Mouse (Mus musculus) retina, adult 2 months (tissue): ENCODE measurements around the gene Dusp2.
A peak's percentile ranks its signal among the peaks of the same experiment; 100 is the strongest.

Experiments
- DNase-seq: peaks from one replicate; pipeline ENCODE4 v3.0.0-alpha.2; 2012; ENCODE audit warnings: low read depth, low spot score

The Dusp2 gene

DNA sequence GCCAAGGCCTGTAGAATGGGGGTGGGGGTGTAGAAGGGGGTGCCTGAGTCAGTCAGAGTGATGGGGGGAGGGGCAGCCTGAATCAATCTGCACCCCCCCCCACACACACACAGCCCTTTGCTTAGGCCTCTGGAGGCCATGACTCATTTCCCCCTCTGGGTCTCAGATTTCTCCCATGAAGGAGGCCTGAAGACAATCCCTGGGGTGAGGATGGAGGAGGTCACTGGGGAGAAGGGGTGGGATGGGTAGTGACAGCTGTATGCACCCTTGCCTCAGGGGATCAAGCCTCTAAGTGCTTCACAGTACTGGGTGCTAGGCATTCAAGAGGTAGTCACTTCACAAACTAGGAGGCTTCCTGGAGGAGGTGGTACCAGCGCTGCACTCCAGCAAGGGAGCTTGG, 12.3 kb upstream of the Dusp2 start:
- no peak for DNase-seq

DNA sequence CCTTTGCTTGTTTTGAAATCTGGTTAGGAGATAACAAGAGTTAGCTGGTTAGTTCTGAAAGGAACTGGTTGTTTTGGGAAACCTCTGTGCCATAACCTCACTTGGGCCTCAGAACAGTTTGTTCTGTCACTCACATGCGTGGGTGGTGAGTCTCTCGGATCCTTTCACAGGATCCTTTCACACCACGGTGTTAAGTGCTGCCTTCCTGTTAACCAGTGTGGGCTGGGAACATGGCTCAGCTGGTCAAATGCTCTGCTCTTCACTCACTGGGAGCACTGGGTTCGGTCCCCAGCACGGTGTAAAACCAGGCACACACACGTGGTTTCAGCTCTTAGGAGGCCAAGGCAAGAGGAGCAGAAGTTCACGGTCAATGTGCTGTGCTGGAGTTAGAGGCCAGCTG, 11.5 kb upstream of the Dusp2 start:
- DNase-seq, result no peak

DNA sequence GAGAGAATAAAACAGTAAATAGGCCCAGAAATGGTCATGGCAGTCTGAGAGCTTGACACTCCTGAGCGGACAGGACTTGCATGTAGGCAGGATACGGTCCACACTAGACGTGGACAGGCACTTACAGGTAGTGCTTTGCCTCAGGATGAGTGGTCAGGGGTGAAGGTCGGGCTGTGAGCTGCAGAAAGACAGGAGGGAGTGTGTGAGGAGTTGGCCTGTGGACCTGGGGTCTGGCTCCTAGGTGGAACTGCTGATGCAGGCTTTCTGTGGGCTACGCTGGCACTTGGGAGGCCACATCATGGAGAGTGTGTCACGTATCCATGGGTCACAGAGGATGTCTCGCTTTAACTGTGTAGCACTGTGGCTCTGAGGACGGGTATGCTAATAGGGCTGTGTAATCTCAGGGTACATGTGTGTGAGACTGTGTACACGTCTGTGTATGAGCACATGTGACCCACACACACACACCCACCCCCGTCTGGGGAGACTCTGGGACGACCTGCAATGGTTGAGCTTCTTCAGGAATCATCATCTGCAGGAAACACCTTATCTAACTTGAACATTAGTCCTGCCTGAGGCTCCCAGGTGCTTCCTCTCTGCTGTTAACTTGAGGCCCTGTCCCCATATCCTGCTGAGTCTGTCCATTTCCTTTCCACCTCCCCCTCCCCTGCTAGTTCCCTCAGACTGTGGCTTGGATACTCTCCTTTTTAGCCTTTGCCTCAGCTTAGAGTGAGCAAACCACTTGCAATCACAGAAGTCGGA, 7.7 kb upstream of the Dusp2 start:
- DNase-seq, result no peak

DNA sequence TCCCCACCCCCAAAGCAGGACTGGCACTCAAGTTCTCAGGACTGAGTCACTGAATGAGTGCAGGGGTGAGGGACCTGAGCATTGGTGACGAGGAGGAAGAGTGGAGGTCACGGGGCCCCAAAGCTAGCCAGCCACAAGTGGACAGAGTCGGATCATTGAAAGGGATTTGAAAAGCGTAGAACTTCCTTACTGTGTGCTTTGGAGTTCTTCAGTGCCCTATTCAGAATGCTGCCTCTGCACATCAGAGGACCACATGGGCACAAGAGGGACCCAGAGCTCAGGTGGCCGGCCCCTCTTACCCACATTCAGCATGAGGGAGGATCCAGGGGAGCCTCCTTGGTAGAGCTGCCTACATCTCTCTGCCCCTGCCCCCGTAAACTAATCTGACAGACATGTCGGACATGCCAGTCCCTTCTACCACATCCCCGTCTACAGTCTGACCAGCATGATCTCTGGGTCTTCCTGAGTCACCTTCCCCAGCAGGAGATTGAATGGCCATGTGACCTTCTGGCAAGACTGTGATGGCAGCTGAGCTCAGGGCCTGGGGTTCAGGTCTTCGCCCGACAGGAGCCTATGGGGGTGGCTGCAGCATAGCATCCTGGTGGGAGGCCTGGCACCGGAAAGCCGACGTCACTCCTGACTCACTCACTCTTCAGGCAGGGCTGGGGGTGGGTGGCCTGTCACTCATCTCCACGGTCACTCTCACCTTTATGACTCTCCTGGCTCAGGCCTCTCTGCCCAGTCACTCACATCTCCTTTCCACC, 3.0 kb upstream of the Dusp2 start:
- DNase-seq, result no peak

DNA sequence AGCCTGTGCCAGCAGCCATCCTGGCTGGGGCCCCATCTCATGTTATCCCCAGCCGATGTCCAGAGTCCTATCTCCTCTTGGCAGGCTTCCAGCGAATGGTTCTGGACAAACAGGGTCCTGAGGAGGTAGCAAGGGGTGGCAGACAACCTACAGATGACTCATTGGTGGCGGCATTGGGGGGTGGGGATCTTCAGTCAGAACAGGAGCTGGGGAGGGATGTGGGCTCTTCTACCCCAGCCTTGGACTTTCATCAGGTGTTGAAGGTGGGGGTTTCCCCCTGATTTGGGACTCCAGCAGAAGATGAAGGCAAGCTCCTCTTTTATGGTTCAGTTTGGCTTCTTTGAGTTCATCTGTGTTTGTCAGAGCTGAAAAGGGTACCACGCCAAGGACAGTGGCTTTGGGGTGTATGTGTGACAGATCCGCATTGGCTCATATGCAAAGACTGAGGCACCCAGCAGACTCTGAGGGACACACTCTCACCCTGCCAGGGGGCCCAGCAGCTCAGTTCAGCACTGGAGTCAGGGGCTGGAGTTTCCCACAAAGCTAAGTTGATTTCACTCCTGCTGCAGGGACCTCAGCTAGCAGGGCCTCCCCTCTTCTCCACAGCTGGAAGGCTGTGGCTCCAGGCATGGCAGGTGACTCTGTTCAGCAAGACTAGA, 1.9 kb upstream of the Dusp2 start:
- DNase-seq, result no peak

DNA sequence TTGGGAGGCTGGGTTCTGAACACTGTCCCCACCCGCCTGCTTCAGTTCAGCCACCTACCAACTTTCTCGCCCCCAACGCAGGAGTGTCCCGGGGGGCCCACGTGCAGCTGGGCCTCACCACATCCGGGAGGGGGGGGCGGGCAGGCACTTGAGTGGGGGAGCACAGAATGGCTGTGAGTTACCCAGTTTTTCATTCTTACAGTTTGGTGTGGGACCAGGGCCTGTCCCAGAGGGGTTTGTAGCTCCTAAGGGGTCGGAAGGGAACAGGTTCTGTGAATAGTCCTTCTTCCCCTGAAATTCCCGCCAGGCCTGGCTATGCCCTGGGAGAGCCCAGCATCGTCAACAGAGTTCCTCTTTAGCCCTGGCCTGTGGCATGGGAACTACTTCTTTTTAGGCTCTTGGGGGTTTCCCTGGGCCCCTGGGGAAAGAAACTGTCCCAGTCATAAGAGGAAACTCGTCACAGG, 849 bp upstream of the Dusp2 start:
- no peak for DNase-seq

DNA sequence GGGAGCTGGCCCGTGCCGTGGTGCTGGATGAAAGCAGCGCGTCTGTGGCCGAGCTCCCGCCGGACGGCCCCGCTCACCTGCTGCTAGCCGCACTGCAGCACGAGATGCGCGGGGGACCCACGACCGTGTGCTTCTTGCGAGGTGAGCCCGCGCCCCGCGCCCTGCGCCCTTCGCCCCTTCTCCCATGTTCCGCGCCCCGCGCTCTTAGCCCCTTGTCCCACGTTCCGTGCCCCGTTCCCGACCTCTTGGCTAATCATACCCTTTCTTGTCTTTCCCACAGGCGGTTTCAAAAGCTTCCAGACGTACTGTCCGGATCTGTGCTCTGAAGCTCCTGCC, 506 bp downstream of the Dusp2 start:
- DNase-seq, result no peak

DNA sequence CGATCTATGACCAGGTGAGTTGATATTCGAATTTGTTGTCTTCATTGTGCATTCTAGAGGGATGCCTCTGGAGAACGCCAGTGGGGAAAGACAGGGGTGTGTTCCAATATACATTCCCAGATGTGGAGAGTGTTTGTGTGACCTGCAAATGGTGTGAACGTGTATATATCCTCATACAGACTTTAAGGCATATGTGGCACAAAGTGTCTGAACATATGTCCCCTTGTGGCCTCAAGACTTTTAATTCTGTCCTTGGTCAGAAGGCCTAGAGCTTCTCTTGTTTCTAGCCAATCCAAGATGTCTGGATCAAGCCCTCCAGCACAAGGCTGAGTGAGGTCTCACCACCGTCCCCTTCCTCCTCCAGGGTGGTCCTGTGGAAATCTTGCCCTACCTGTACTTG, 926 bp downstream of the Dusp2 start:
- no peak for DNase-seq

DNA sequence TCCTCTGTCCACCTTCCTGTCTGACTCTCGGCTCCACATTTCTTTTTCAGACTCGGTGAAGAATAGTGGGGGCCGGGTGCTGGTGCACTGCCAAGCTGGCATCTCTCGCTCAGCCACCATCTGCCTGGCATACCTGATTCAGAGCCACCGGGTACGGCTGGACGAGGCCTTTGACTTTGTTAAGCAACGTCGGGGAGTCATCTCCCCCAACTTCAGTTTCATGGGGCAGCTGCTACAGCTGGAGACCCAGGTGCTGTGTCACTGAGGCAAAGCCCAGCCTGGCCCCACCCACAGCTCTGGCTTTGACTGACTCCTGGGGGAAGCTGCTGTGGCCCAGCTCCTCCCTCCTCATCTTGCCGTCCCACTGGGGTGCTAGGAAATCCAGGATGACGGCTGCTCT, 1.6 kb downstream of the Dusp2 start:
- DNase-seq, result no peak

DNA sequence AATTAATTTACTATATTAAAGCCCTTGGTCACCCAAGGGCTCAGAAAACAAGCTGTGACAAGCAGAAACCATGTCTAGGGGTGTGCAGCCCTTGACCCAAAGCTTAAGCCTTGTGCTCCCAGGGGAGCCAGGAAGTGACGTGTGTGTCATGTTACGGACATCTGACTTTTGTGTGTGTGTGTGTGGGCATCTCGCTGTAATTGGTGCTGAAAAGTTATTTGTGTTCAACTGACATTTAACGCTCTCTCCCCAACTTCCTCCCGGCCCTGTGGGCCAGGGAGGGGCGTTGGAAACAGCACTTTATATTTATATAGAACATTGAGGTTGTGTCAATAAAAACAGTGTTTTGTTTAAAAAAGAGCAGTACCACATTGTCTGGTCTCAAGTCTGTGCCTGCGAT, 2.1 kb downstream of the Dusp2 start:
- no peak for DNase-seq

DNA sequence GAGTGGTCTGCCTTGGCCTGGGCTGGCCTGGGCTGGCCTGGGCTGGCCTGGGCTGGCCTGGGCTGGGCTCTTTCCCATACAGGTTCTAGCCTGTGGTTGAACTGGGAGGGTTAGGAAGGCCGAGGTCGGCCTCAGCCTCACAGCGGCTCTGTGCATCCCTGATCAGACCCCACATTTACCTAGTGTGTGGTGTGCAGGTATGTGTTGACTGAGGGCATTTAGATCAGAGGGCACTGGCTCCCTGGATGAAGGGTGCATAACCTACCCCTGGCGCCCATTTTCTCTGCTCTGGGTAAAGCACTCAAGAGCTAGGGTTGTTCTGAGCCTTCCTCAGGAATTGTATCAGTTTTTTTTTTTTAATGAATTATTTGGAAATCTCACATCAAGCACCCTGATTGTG, 2.5 kb downstream of the Dusp2 start, which contains the start of gene Astl:
TSS of gene Astl (plus strand) at position 224 of the 400 bp plus-strand sequence.
- no peak for DNase-seq

DNA sequence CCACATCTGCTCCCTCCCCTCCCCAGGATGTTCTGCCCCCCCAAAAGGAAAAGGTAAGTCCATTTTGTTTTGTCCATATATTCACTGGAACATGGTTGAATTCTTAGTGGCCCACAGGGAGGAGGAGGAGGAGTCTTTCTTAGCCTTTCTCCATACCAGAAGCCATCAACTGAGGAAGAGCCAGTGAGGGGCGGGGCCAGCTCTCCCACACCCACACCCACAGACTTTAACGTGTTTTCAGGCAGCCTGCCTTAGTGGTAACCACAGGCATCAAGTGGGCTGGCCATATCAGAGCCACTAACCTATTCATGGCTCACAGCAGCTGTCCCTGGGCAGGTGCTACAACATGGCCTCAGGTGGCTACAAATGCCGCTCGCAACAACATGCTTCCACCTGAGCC, 2.9 kb downstream of the Dusp2 start:
- DNase-seq, result no peak

DNA sequence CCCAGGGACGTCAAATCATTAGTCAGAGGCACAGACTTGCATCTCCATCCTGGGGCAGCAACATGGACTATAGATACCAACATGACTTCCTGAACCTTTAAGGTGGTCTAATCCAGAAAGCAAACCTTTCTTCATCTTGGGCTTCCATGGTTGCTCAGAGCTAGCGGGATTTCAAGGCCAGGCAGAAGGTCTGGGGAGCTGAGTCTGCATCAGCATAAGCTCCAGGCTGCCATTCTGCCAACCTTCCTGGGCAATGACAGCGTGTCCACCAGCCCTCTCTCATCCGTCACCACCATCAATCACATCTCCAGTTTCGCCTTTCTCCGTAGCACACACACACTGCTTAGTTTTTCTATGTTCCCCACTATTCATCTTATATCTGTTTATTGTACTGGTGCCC, 3.3 kb downstream of the Dusp2 start:
- no peak for DNase-seq

DNA sequence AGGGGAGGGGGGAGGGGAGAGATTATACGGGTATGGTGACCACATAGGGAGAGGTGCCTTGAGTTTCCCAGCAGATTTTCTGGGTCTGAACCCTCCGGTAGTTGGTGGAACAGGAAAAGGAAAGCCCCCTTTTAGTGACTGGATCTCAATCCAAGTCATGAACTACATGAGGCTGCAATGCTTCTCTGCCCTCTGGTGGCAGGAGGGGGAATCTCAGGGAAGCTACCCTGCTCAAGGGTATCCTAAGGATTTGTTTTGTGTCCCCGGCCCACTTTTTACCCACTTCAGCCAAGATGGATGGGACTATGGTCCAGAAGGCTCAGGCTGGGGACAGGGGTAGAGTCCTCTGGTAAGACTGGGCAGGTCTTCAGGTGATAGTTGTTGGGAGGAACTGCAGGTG, 5.2 kb downstream of the Dusp2 start:
- no peak for DNase-seq

DNA sequence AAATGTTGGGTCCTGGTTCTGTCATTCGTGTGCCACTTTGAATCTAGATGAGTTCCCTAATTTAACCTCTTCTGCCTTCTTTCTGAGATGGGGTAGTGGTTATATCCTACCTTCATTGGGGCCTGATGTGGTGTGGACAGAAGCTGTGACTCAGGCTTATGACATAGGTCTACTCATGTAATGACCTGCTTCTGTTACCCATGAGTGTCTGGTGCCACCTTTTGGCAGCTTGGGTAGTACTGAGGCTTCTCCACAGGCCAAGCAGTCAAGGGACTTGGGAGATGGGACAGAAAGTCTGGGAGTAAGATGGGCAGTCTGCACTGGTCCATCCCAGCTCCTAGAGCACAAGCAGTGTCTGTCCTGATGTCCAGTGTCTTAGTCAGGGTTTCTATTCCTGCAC, 10.4 kb downstream of the Dusp2 start:
- no peak for DNase-seq

DNA sequence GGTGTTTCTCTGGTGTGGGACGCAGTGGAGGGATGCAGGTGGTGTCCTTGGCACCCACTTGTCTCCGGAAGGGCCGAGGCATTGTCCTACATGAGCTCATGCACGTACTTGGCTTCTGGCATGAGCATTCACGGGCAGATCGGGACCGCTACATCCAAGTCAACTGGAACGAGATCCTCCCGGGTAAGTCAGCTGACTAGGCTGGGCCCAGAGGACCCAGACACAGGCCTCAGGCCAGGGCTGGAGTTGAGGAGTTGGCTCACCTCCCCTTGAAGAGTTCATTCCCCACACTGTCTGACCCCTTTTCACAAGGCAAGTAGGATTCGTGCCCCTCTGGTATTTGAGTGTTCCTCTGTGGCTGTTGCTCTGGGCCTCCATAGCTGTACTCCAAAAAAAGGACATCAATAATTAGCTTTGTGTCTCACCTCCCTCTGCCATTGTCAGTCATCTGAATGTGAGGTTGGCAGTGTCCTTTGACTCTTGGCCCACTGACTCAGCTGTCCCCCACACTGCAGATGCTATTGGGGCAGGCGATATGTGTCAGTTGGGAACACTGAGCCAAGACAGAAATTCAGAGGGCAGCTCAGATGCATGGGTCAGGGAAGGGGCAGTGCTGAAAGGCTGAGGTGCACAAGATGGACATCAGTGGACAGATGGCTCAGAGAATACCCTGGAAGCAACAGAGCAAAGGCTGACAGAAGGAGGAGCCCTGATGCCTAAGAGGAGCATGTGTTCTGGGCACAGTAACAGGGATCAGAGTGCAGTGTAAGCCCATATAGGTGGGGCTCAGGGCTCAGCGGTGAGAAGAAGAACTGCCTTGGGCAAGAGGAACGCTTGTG, 11.4 kb downstream of the Dusp2 start:
- no peak for DNase-seq

DNA sequence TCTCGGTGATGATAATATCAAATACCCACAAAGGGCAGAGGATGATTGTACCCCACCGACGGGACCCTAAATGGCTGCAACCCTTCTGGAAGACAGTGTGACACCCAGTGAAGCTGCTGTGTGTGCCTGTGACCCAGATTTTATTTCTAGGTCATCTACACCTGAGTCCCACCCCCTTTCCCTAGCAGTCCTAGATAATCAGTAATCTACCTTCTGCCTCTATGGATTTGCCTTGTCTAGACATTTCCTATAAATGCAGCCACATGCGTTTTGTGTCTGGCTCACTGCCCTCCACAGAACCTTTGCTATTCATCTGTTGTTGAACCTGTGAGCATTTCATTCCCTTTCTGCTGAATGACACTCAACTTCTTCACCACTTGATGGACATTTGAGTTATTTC, 17.9 kb downstream of the Dusp2 start:
- DNase-seq, result no peak

DNA sequence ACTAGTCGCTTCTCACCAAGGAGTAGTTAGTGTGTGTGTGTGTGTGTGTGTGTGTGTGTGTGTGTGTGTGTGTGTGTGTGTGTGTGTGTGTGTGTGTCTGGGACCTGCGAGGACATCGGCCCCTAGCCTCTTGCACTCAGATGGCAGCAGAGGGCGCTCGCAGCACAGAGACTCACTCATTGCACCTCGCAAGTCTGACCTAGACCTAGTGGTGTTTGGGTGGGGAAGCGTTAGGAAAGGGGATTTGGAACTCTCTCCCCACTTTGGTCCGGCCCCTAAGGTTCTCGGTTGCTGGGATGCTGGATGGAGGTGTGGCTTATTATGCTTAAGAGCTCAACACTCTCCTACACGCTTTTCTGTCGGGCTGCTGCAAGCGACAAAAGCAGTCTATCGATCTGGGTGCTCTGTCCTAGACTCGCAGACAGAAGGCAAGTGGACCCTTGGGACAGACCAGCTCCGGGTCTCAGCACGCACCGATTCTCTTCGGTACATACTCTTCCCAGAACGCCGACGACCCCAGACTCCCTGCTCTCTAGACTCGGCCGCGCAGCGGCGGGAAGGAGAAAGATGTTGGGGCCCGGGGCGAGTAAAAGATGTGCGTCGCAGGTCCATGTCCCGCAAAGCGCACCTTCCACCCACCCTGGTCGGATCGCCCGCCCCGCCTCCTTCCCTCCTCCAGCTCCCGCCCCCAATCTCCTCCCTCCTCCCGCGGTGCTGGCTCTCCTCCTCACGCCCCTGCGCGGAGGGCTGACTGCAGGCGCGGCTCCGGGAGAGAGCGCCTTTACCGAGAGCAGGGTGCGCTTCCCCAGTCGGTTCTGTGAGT, 26.7 kb downstream of the Dusp2 start, which contains the start of gene Adra2b:
TSS of gene Adra2b (plus strand) at position 750 of the 823 bp plus-strand sequence.
- DNase-seq, result peak; percentile 50

DNA sequence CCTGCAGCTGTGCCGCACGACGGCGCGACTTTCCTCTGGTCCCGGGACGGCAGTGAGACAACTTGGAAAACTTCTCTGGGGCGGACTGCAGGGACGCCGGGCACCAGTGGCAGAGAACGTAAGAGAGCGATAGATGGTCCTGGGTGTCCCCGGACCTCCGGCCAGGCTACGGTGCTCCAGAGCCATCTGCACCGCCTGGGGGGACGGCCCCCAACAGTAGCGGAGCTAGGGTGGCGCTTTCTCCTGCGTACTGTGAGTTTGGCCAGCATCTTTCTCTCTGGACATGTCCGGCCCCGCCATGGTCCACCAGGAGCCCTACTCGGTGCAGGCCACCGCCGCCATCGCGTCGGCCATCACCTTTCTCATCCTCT, 27.3 kb downstream of the Dusp2 start:
- no peak for DNase-seq

DNA sequence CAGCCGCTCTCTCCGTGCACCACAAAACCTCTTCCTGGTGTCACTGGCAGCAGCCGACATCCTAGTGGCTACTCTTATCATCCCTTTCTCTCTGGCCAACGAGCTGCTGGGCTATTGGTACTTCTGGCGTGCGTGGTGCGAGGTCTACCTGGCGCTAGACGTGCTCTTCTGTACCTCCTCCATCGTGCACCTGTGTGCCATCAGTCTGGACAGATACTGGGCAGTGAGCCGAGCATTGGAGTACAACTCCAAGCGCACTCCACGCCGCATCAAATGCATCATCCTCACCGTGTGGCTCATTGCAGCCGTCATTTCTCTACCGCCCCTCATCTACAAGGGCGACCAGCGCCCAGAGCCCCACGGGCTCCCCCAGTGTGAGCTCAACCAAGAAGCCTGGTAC, 27.7 kb downstream of the Dusp2 start:
- DNase-seq, result no peak

DNA sequence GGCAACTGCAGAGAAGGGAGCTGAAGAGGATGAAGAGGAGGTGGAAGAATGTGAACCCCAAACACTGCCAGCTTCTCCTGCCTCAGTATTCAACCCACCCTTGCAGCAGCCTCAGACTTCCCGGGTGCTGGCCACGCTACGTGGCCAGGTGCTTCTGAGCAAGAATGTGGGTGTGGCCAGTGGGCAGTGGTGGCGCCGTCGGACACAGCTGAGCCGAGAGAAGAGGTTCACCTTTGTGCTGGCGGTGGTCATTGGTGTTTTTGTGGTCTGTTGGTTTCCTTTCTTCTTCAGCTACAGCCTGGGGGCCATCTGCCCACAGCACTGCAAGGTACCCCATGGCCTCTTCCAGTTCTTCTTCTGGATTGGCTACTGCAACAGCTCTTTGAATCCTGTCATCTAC, 28.5 kb downstream of the Dusp2 start:
- no peak for DNase-seq
